Mouse (Mus musculus): ENCODE results near the gene Poc1a. TPM values are rescaled to one million over a fixed set of nuclear protein-coding genes. Genes with fewer than 3 reads are reported as not detected.

Poc1a gene
- total RNA-seq, 2 experiments from 2014 or later = 3.7 to 5.2 TPM

Other genes with a start within 250 kb of the Poc1a start
- gene Col6a4, start 184.3 kb upstream of the Poc1a start, total RNA-seq (2021) = under 1 TPM; 0.09 to 0.18 TPM
- under 1 TPM; 0.78 to 0.90 TPM for gene Glyctk, start 122.9 kb upstream of the Poc1a start, total RNA-seq (2021)
- gene Wdr82, start 110.1 kb upstream of the Poc1a start, total RNA-seq (2021) = 10 to 100 TPM; 31.1 to 38.8 TPM
- gene Ppm1m, start 81.3 kb upstream of the Poc1a start, total RNA-seq (2021) = 10 to 100 TPM in 1 of 2 experiments, 1 to 10 TPM in 1; 8.0 to 10.0 TPM
- 10 to 100 TPM; 57.2 to 70.5 TPM for gene Twf2, start 78.0 kb upstream of the Poc1a start, total RNA-seq (2021)
- gene Tlr9, start 58.5 kb upstream of the Poc1a start, total RNA-seq (2021) = under 1 TPM; 0.52 to 0.90 TPM
- gene Alas1, start 32.4 kb upstream of the Poc1a start, total RNA-seq (2021) = 100 to 1,000 TPM; 152 to 165 TPM
- 10 to 100 TPM; 16.0 to 19.9 TPM for gene Dusp7, start 87.6 kb downstream of the Poc1a start, total RNA-seq (2021)
- gene Rpl29, start 148.4 kb downstream of the Poc1a start, total RNA-seq (2021) = 100 to 1,000 TPM; 456 to 462 TPM
- 10 to 100 TPM; 12.3 to 12.5 TPM for gene Acy1, start 157.3 kb downstream of the Poc1a start, total RNA-seq (2021)
- gene Abhd14b, start 166.4 kb downstream of the Poc1a start, total RNA-seq (2021) = 1 to 10 TPM; 6.3 to 7.5 TPM
- gene Abhd14a, start 166.6 kb downstream of the Poc1a start, total RNA-seq (2021) = 10 to 100 TPM; 13.5 to 15.3 TPM
- gene Pcbp4, start 172.2 kb downstream of the Poc1a start, total RNA-seq (2021) = 10 to 100 TPM; 54.2 to 68.2 TPM
- under 1 TPM; 0.19 to 0.52 TPM for gene Gpr62, start 184.9 kb downstream of the Poc1a start, total RNA-seq (2021)
- gene Rrp9, start 194.9 kb downstream of the Poc1a start, total RNA-seq (2021) = 10 to 100 TPM; 17.7 to 19.4 TPM
- 10 to 100 TPM; 51.6 to 55.7 TPM for gene Parp3, start 195.9 kb downstream of the Poc1a start, total RNA-seq (2021)
- not detected for gene Iqcf1, start 218.9 kb downstream of the Poc1a start, total RNA-seq (2021)
- not detected for gene Iqcf5, start 233.5 kb downstream of the Poc1a start, total RNA-seq (2021)